10 mouse cellular contexts compared by ENCODE assay signal in genomic region chr5:111141139-111141885, GRCm38 (mm10).
DNase-seq lines count a peak whose midpoint lies in the region; ATAC-seq lines count a peak whose summit lies in the region.
"Had no signal": no experiment of that assay in that cellular context is flagged by ENCODE, and none has a peak within 500 bp of the region (broad histone marks: within the 10 kb centered on the region; RNA-seq: fewer than 3 reads in every experiment).

No protein-coding gene starts in this region.

- no peak overlapping the region for H3K9ac ChIP-seq in forebrain, embryonic 11.5 days (ENCODE audit: low read length)
- H3K9ac ChIP-seq in hindbrain, embryonic 16.5 days (ENCODE audit: low read depth, low read length), result 0 out of 2 replicates have a peak overlapping the region, but pooled peaks have one; percentile 18
- H3K9ac ChIP-seq: liver, embryonic 14.5 days had no signal

- no peak for DNase-seq in forebrain, embryonic 10.5 days (ENCODE audit: extremely low spot score, low spot score)
- no peak for DNase-seq in forebrain, embryonic 11.5 days (ENCODE audit: low spot score)
- peak; percentile 21 to 39 for DNase-seq in spleen, adult 18-20 months
- DNase-seq in spleen, adult 12 weeks (ENCODE audit: low spot score), result no peak
- DNase-seq in spleen, postnatal 10 days (ENCODE audit: low spot score in 2 of 2), result peak; percentile 8 to 22
- no peak for DNase-seq in kidney, adult 8-10 months

- no peaks in the 10 kb centered on the region for H3K9me3 ChIP-seq in forebrain, embryonic 10.5 days
- no peaks in the 10 kb centered on the region for H3K9me3 ChIP-seq in forebrain, embryonic 11.5 days (ENCODE audit: control insufficient read depth, low read length)
- H3K9me3 ChIP-seq in hindbrain, embryonic 16.5 days (ENCODE audit: control insufficient read depth, low read length), result no peaks in the 10 kb centered on the region

- no peaks in the 10 kb centered on the region for H3K27me3 ChIP-seq in forebrain, embryonic 10.5 days (ENCODE audit: poor library complexity, severe bottlenecking)
- H3K27me3 ChIP-seq in forebrain, embryonic 11.5 days (ENCODE audit: control insufficient read depth, insufficient read depth, low read length), result no peaks in the 10 kb centered on the region
- H3K27me3 ChIP-seq in hindbrain, embryonic 16.5 days (replicated peaks; ENCODE audit: control insufficient read depth, insufficient read depth, low read length), result no peaks in the 10 kb centered on the region

- no peak overlapping the region for H3K4me2 ChIP-seq in forebrain, embryonic 11.5 days (ENCODE audit: low read depth, low read length, severe bottlenecking)
- H3K4me2 ChIP-seq in hindbrain, embryonic 16.5 days (ENCODE audit: low read length), result no peak overlapping the region

- H3K36me3 ChIP-seq in forebrain, embryonic 10.5 days (replicated peaks), result no peaks in the 10 kb centered on the region
- no peaks in the 10 kb centered on the region for H3K36me3 ChIP-seq in forebrain, embryonic 11.5 days (ENCODE audit: control insufficient read depth, insufficient read depth, low read length)
- H3K36me3 ChIP-seq in hindbrain, embryonic 16.5 days (ENCODE audit: control insufficient read depth, insufficient read depth, low read length), result no peaks in the 10 kb centered on the region

- peaks cover 60% of the 10 kb centered on the region for H3K4me1 ChIP-seq in forebrain, embryonic 10.5 days
- peaks cover 16% of the 10 kb centered on the region for H3K4me1 ChIP-seq in forebrain, embryonic 11.5 days (replicated peaks; ENCODE audit: control insufficient read depth, insufficient read depth, low read length)
- H3K4me1 ChIP-seq in hindbrain, embryonic 16.5 days (ENCODE audit: control insufficient read depth, insufficient read depth, low read depth, low read length), result peaks cover 44% of the 10 kb centered on the region

- no peak overlapping the region for H3K4me3 ChIP-seq in forebrain, embryonic 10.5 days
- no peak overlapping the region for H3K4me3 ChIP-seq in forebrain, embryonic 11.5 days (ENCODE audit: low read depth, low read length)
- H3K4me3 ChIP-seq in hindbrain, embryonic 16.5 days (ENCODE audit: low read length), result no peak overlapping the region

- WGBS in forebrain, embryonic 10.5 days, result 85% methylated on average over 20 of the region's 20 CpGs
- 73% methylated on average over 20 of the region's 20 CpGs for WGBS in forebrain, embryonic 11.5 days
- whole genome bisulfite sequencing in hindbrain, embryonic 16.5 days, result 38% methylated on average over 20 of the region's 20 CpGs

- ATAC-seq in forebrain, embryonic 11.5 days (replicated peaks; ENCODE audit: low FRiP score), result no peak
- ATAC-seq in hindbrain, embryonic 16.5 days, result no peak
- ATAC-seq in activated CD4-positive, CD25-positive, alpha-beta regulatory T cell, adult 4 months, result no peak

- H3K27ac ChIP-seq in forebrain, embryonic 10.5 days, result peak overlapping the region; percentile 40; the same call in 1 of the 2 replicates
- H3K27ac ChIP-seq in forebrain, embryonic 11.5 days (ENCODE audit: low read depth, low read length), result no peak overlapping the region
- peak overlapping the region; percentile 75 for H3K27ac ChIP-seq in hindbrain, embryonic 16.5 days (ENCODE audit: low read depth, low read length)
- H3K27ac ChIP-seq: kidney, postnatal 0 days; liver, embryonic 14.5 days had no signal

Comparison
In these comparisons a context has a peak if more than half of its experiments do, and no peak if none do; other contexts are left out.
1. DNase-seq: peak in spleen, adult 18-20 months (2 of 2) and spleen, postnatal 10 days (2 of 2); none in forebrain, embryonic 10.5 days (single experiment), forebrain, embryonic 11.5 days (single experiment), spleen, adult 12 weeks (single experiment) and kidney, adult 8-10 months (0 of 2).